Mouse (Mus musculus) 416B (cell line): ENCODE results near the gene Iqgap3.

Experiments
- DNase-seq: peaks from one replicate; pipeline ENCODE4 v3.0.0; 2011; ENCODE audit warnings: low read depth

Iqgap3 gene

GRCm38 (mm10) chr3:88138336-88139242 lies 56.8 kb downstream of the Iqgap3 start:
- DNase-seq, result peak; percentile 99

- DNase-seq, result peak; percentile 50
Observed at GRCm38 (mm10) chr3:88139243-88140177, 57.7 kb downstream of the Iqgap3 start.

- peak; percentile 58 for DNase-seq
Observed at GRCm38 (mm10) chr3:88140178-88140902, 58.6 kb downstream of the Iqgap3 start.

GRCm38 (mm10) chr3:88140903-88141430 lies 59.2 kb downstream of the Iqgap3 start:
- peak; percentile 73 for DNase-seq

- DNase-seq, result no peak
Observed at GRCm38 (mm10) chr3:88141439-88141786, 59.6 kb downstream of the Iqgap3 start.

- peak; percentile 98 for DNase-seq
Observed at GRCm38 (mm10) chr3:88141787-88142523, 60.2 kb downstream of the Iqgap3 start, which contains the start of gene Mef2d. Mef2d (plus strand) TSS chr3:88142372.

- DNase-seq, result no peak
Observed at GRCm38 (mm10) chr3:88142546-88142915, 60.8 kb downstream of the Iqgap3 start.

- peak; percentile 58 for DNase-seq
Observed at GRCm38 (mm10) chr3:88142916-88143771, 61.4 kb downstream of the Iqgap3 start.

- DNase-seq, result no peak
Observed at GRCm38 (mm10) chr3:88143961-88144486, 62.3 kb downstream of the Iqgap3 start.

- DNase-seq, result no peak
Observed at GRCm38 (mm10) chr3:88144648-88145410, 63.1 kb downstream of the Iqgap3 start.

GRCm38 (mm10) chr3:88145411-88145782 lies 63.6 kb downstream of the Iqgap3 start:
- no peak for DNase-seq

GRCm38 (mm10) chr3:88145952-88146351 lies 64.2 kb downstream of the Iqgap3 start:
- peak; percentile 71 for DNase-seq

- DNase-seq, result no peak
Observed at GRCm38 (mm10) chr3:88146376-88147112, 64.8 kb downstream of the Iqgap3 start.

GRCm38 (mm10) chr3:88147444-88147843 lies 65.7 kb downstream of the Iqgap3 start:
- no peak for DNase-seq

- no peak for DNase-seq
Observed at GRCm38 (mm10) chr3:88147866-88148265, 66.1 kb downstream of the Iqgap3 start.

- no peak for DNase-seq
Observed at GRCm38 (mm10) chr3:88148354-88148753, 66.6 kb downstream of the Iqgap3 start.

GRCm38 (mm10) chr3:88148776-88149509 lies 67.2 kb downstream of the Iqgap3 start:
- peak; percentile 64 for DNase-seq
